Mouse (Mus musculus) kidney, adult 2 months (tissue): ENCODE data around the gene Spcs3.

Experiments used
- CTCF ChIP-seq: fragments of 200-500 bp; conservative IDR thresholded peaks from 2 replicates; pipeline ENCODE4 v1.5.1; 2011; ENCODE audit warnings: low read depth, mild to moderate bottlenecking, control low read depth, low read length, moderate library complexity, mixed read lengths; ENCODE audit not compliant: insufficient read depth, insufficient read length
- POLR2A ChIP-seq: fragments of 200-500 bp; IDR thresholded peaks from one replicate; pipeline ENCODE4 v1.6.1; 2011; ENCODE audit warnings: low read depth, low read length, control low read depth

DNA sequence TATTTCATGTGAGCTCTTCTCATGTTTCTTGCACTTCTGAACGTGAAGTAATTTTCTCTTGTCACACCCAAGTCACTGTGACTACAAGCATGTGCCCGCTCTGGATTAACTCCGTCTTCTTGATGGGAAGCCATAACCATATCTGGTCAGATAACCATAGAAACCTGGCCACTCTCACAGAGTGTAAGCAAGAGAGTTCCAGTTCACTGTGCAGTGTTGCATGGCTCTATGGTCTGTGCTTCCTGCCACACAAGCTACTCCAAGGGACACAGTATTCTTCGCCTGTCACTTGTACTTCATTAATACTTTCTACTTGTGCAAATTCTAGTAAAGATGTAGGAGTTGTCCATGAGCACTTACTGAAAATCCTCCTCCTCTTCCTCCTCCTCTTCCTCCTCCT lies 37.9 kb downstream of the Spcs3 start:
- no peak for TF ChIP-seq POLR2A
- no peak for TF ChIP-seq CTCF
